Mouse (Mus musculus) c-Kit-positive CD71-positive TER-119-negative erythroid progenitor cells, embryonic 14.5 days (primary cell): Measurements from ENCODE around the gene Tmem109.

Experiments used
- DNase-seq: peaks from one replicate; pipeline ENCODE4 v3.0.0-alpha.2; 2013; ENCODE audit warnings: low read depth

Tmem109 gene

DNA sequence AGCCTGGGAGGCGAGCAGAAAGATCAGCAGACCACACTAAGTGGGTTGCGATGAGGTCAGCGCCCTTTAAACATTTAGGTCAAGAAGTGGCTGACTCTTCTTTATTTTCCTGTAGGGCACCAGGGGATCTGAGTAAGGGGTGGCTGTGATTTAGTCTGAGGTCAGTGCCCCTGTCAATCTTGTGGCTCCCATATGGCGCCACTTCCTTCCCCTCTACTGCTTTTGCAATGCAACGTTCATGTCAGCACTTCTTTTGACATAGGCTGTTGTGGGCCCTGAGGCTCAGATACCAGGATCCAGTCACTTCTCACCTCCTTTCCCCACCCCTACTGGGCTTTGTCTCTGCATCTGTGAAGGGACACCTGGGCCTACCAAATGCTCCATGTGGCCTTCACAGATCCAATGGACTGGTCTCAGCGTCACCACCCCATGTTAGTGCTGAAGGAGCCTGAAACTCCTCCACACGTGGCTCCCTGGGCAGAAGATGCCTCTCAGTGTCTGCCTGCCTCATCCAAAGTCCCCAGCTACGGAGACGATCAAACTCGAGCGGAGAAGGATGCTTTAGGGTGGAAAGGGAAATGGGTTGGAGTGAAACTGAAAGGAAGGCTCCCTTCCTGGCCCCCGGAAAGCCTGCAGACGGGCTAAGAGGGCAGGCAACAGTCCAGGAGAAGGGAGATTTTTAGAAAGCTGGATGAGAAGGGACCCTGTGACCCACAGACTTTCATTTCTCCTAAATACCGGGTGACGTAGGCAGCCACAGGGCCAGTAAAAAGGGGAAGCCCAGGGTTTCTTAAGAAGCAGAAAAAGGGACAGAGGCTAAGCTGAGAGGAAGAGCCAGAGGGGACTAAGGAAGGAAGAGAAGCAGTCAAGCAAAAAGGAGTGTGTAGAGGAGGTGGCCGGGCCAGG, 39.8 kb downstream of the Tmem109 start:
- DNase-seq, result no peak

GRCm38 (mm10) chr19:10839010-10839892, 42.5 kb downstream of the Tmem109 start, which contains the start of gene Slc15a3:
Gene Slc15a3, plus strand, starts transcription at chr19:10839727.
- DNase-seq, result no peak

- no peak for DNase-seq
These were observed 46.1 kb downstream of the Tmem109 start for GRCm38 (mm10) chr19:10835671-10836070.

GRCm38 (mm10) chr19:10833611-10834010, 48.2 kb downstream of the Tmem109 start:
- no peak for DNase-seq

DNA sequence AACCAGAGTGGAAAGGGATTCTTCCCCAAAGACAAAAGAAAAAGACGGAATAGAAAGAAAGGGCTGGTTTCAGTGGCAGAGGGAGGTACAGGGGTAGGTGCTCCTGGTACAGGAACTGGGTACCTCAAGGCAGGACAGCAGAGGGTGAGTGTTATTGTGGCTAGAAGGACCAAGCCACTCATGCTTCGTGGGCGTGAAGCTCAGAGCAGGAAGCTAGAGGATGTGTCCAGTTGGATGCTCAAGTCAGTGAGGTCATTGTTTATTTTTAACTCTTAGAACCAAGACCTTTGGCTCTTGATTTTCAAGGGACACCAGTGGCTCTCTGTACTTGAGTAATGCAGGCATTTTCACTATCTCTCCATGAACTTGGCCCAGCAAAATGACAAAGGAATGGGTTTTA, 49.8 kb downstream of the Tmem109 start:
- no peak for DNase-seq

- DNase-seq, result peak; percentile 46
These were observed 50.4 kb downstream of the Tmem109 start for GRCm38 (mm10) chr19:10831424-10831823.

DNA sequence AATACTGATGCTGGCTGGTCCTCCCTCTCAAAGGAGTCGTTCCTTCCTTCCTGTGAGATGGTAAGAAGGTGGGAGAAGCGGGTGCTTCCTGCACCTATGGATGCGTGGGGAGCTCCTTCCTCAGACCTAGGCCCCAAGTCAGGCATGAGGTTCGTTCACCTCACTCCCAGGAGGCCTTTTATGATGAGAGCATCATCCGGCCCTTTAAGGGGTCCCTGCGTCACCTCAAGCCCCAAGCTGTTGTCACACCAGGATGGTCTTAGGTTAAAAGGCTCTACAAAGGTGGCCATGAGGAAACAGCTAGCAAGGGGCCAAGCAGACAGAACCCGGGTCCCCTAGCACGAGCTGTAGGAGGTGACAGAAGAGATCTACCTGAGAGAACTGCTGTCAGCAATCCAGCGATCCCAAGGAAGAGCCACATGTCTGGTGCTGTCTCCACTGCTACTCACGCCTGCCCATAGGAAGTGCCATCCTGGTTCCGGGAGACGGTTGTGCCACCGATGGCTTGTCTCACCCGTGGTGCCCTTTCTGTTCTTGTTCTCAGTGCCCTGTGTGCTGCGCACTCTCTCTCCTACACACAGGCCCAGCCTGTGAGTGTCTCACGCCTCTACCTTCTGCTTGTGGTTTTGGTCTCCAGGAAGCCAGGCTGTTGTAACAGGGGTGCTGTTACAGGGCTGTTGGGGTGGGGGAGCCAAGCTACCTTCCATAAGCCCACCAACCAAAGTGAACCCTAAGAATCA, 52.2 kb downstream of the Tmem109 start, which contains the start of gene Cd6:
Gene Cd6, minus strand, starts transcription at position 623 of the 740 bp plus-strand sequence.
- no peak for DNase-seq

GRCm38 (mm10) chr19:10828321-10828720, 53.5 kb downstream of the Tmem109 start:
- DNase-seq, result no peak

DNA sequence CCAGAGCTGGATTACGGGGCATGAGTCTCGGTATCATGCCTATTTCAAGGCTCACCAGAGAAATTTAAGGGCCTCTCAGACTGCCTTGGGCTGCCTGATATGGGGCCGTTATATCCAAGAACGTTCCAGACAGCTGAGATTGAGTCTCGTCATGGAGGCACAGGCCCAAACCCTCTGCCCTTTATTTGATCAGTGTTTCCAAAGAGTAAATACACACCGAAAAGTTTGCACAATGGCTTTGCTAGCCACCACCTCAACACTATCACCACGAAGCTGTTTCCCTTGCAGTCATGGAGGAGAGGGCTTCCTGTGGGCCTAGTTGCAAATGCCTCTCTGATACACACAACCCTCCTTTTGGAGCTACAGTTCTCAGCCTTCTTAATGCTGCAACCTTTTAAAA, 57.7 kb downstream of the Tmem109 start:
- no peak for DNase-seq

DNA sequence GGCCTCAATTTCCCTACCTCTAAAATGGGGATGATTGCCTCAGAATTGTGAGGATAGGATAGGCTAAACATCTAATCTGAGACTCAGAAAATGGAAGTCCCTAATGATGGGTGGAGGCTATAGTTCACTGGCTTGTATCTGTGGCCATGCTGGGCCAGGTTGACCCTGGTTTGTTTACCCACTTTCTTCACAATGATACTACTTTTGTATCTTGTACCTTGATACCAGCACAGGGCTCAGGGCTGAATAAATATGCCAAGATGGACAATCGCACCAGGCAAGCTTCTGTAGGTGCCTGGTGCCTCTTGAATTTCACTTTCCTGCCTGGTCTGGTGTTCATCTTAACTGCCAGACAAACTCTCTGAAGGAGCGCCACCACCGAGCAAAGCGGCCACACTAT, 59.3 kb downstream of the Tmem109 start:
- no peak for DNase-seq

DNA sequence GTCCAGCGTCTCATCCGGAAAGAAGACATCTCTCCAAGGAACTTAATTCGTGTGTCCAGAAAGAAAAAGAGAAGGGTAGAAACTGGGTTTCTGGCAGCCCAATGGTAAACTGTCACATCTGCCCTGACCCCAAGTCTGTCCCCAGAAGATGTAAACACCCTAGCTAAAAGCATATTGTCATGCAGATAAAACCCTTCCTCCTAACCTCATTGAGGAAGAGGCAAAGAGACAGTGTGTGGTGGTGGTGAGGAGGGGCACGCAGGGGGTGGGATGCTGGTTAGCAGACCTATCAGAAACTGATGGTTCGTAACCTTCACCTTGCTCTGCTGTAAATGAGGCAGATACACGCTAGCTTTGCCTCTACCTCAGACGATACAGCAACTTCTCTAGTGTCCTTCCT, 60.5 kb downstream of the Tmem109 start:
- DNase-seq, result no peak
